Mouse (Mus musculus) spleen, postnatal 10 days (tissue): ENCODE measurements around the gene Krt39.

Source experiments
- DNase-seq, 2 experiments: peaks; one replicate each; pipeline ENCODE4 v3.0.0; 2021 to 2022; ENCODE audit warnings: low spot score in 2 of 2

Gene Krt39

GRCm38 (mm10) chr11:99521288-99521860 lies at the start of gene Krt39:
Krt39 (minus strand) TSS chr11:99521338.
- DNase-seq = no peak

GRCm38 (mm10) chr11:99566530-99566929 lies 45.4 kb upstream of the Krt39 start, which contains the start of gene Krtap3-1:
Krtap3-1 (minus strand) TSS chr11:99566630.
- DNase-seq = no peak

- DNase-seq = no peak
These were observed 41.4 kb upstream of the Krt39 start for GRCm38 (mm10) chr11:99562580-99562979.

GRCm38 (mm10) chr11:99559366-99559765 lies 38.2 kb upstream of the Krt39 start, which contains the start of gene Gm11939:
Gm11939 (minus strand) TSS chr11:99559466.
- DNase-seq = no peak

- DNase-seq = no peak
These were observed 37.0 kb upstream of the Krt39 start for GRCm38 (mm10) chr11:99557976-99558745.

- DNase-seq = no peak
These were observed 35.6 kb upstream of the Krt39 start, which contains the start of gene Krtap3-2 for GRCm38 (mm10) chr11:99556753-99557152. Krtap3-2 (minus strand) TSS chr11:99556853.

- DNase-seq = no peak
These were observed 35.1 kb upstream of the Krt39 start for GRCm38 (mm10) chr11:99556195-99556594.

- no peak for DNase-seq
These were observed 29.6 kb upstream of the Krt39 start, which contains the start of gene Krtap3-3 for GRCm38 (mm10) chr11:99550765-99551164. Krtap3-3 (minus strand) TSS chr11:99550865.

- no peak for DNase-seq
These were observed 26.8 kb upstream of the Krt39 start for GRCm38 (mm10) chr11:99547892-99548291.

- DNase-seq = peak in 1 of 2 experiments; percentile 16
These were observed 18.6 kb upstream of the Krt39 start for GRCm38 (mm10) chr11:99539721-99540120.

GRCm38 (mm10) chr11:99514098-99514497 lies 7.0 kb downstream of the Krt39 start:
- DNase-seq = no peak

GRCm38 (mm10) chr11:99500095-99500805 lies 20.9 kb downstream of the Krt39 start:
- no peak for DNase-seq

- DNase-seq = no peak
These were observed 24.7 kb downstream of the Krt39 start for GRCm38 (mm10) chr11:99496460-99496859.

- DNase-seq = no peak
These were observed 26.4 kb downstream of the Krt39 start for GRCm38 (mm10) chr11:99494741-99495140.

- no peak for DNase-seq
These were observed 27.6 kb downstream of the Krt39 start for GRCm38 (mm10) chr11:99493574-99493850.

- DNase-seq = no peak
These were observed 28.2 kb downstream of the Krt39 start, which contains the start of gene Krt23 for GRCm38 (mm10) chr11:99492733-99493573. Krt23 (minus strand) TSS chr11:99493137.

GRCm38 (mm10) chr11:99491040-99491439 lies 30.1 kb downstream of the Krt39 start:
- no peak for DNase-seq

GRCm38 (mm10) chr11:99490624-99491023 lies 30.5 kb downstream of the Krt39 start:
- no peak for DNase-seq

GRCm38 (mm10) chr11:99489233-99489632 lies 31.9 kb downstream of the Krt39 start:
- DNase-seq = no peak

- DNase-seq = no peak
These were observed 46.2 kb downstream of the Krt39 start for GRCm38 (mm10) chr11:99474981-99475380.

- DNase-seq = no peak
These were observed 47.7 kb downstream of the Krt39 start for GRCm38 (mm10) chr11:99473433-99473832.

GRCm38 (mm10) chr11:99472405-99472804 lies 48.7 kb downstream of the Krt39 start:
- DNase-seq = no peak
